Mouse (Mus musculus): ENCODE measurements at regions not wholly inside any gene's neighbourhood (a gene's known extent, or its start where the extent isn't known, plus 50 kb on each side); places are given as distances from the start of the nearest gene placed in this dataset.

DNA sequence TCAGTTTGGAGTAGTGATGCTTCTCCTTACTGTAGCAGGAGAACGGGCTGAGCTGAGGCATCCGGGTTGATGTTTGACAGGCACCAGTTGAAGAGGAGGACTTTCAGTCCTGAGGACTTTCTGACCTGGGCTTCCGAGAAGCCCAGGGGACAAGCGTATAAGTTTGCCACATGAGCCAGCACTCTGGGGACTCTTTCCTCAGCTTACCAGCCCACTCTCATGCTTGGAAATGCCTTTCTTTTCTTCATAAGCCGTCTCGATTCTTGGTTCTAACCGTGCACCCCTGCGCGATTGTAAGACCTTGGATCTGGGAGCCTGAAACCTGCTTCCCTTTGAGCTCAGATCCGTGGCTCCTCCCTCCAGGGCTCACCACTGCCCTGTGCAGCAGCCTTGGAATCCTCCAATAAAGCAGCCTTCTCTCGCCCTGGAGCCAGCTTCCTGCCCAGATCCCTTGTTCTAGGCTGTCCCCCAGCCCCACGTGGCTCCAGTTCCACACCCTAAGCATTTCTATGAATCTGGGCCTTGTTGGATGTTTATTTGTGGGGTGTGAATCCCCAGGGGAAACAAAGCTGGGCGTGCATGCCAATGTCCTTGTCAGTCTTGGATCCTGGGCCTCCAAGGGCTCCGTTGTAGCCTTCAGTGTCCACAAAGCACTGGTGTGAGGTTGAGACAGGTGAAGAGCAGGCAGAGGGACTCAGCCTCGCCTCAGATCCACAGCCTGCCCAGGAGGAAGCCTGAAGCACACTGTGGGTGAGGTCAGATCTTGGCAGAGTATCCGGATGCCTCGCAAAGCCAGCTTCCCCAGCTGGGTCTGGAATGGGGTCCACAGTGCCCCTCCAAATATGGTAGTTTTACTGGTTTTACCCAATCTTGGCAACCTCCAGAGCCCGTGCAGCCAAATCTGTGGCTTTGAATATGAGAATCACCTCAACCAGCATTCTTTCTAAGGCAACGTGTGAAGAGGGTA lies 163.7 kb downstream of the Ly86 start:
- DNase-seq (ENCODE audit: low spot score) (peak; percentile 28), ATAC-seq (peak; percentile 8; the same call in 1 of the 2 replicates)
- no peak overlapping the region for H3K4me2 ChIP-seq (ENCODE audit: low read length)
- no peaks in the 10 kb centered on the region for H3K9me3 ChIP-seq (replicated peaks; ENCODE audit: control insufficient read depth, low read length)
- H3K4me1 ChIP-seq (ENCODE audit: control insufficient read depth, insufficient read depth, low read length), result peaks cover 8% of the 10 kb centered on the region
- H3K4me3 ChIP-seq (ENCODE audit: low read depth, low read length), result no peak overlapping the region
- no peaks in the 10 kb centered on the region for H3K36me3 ChIP-seq (ENCODE audit: control insufficient read depth, insufficient read depth, low read length)
- H3K9ac ChIP-seq (ENCODE audit: low read length), result no peak overlapping the region
- WGBS, result 43% methylated on average over 19 of the region's 19 CpGs
- no peak overlapping the region for H3K27ac ChIP-seq (ENCODE audit: low read depth, low read length)
- H3K27me3 ChIP-seq (replicated peaks; ENCODE audit: control insufficient read depth, insufficient read depth, low read length), result no peaks in the 10 kb centered on the region

DNA sequence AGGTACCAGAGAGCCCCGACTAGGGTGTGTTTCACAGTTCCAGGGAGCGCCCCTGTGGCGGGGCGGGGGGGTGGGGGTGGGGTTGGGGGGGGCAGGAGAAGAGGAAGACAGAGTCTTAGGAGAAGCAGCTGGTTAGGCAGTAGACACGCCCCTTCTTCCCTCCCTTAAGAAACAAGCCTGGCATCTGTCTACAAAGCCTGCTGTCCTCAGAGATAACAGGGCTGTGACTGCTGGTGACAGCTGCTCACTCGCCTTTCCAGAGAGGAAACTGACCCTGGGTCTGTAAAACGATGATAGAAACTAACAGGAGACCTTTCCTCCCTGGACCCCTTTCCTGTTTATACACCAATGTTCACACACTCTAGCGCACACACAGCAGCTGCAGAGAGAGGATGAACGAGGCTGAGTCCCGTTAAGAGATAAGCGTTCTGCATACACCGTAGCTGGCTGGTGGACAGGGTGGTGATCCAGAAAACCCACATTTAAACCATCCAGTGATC lies 164.4 kb downstream of the Ly86 start:
- Histone ChIP-seq H3K4me2 (ENCODE audit: low read length) (no peak overlapping the region), H3K27me3 (replicated peaks; ENCODE audit: control insufficient read depth, insufficient read depth, low read length) (no peaks in the 10 kb centered on the region), H3K4me3 (ENCODE audit: low read depth, low read length) (no peak overlapping the region), H3K9me3 (replicated peaks; ENCODE audit: control insufficient read depth, low read length) (no peaks in the 10 kb centered on the region), H3K36me3 (ENCODE audit: control insufficient read depth, insufficient read depth, low read length) (no peaks in the 10 kb centered on the region), H3K9ac (ENCODE audit: low read length) (no peak overlapping the region), H3K4me1 (ENCODE audit: control insufficient read depth, insufficient read depth, low read length) (peaks cover 15% of the 10 kb centered on the region), H3K27ac (ENCODE audit: low read depth, low read length) (no peak overlapping the region)
- peak; percentile 41 for DNase-seq (ENCODE audit: low spot score)
- 38% methylated on average over 12 of the region's 12 CpGs for WGBS
- peak; percentile 29 for ATAC-seq

- 84% methylated on average over 6 of the region's 6 CpGs for WGBS
- H3K27me3 ChIP-seq (replicated peaks; ENCODE audit: control insufficient read depth, insufficient read depth, low read length), result no peaks in the 10 kb centered on the region
- DNase-seq (ENCODE audit: low spot score) (no peak), ATAC-seq (no peak)
- H3K4me2 ChIP-seq (ENCODE audit: low read length), result no peak overlapping the region
- H3K9me3 ChIP-seq (replicated peaks; ENCODE audit: control insufficient read depth, low read length), result no peaks in the 10 kb centered on the region
- no peak overlapping the region for H3K27ac ChIP-seq (ENCODE audit: low read depth, low read length)
- no peak overlapping the region for H3K9ac ChIP-seq (ENCODE audit: low read length)
- no peaks in the 10 kb centered on the region for H3K36me3 ChIP-seq (ENCODE audit: control insufficient read depth, insufficient read depth, low read length)
- H3K4me3 ChIP-seq (ENCODE audit: low read depth, low read length), result no peak overlapping the region
- H3K4me1 ChIP-seq (ENCODE audit: control insufficient read depth, insufficient read depth, low read length), result peaks cover 19% of the 10 kb centered on the region
Measured at GRCm38 (mm10) chr13:37510511-37510910, 165.5 kb downstream of the Ly86 start.

- Histone ChIP-seq H3K27me3 (replicated peaks; ENCODE audit: control insufficient read depth, insufficient read depth, low read length) (no peaks in the 10 kb centered on the region), H3K27ac (ENCODE audit: low read depth, low read length) (no peak overlapping the region), H3K9me3 (replicated peaks; ENCODE audit: control insufficient read depth, low read length) (no peaks in the 10 kb centered on the region), H3K36me3 (ENCODE audit: control insufficient read depth, insufficient read depth, low read length) (no peaks in the 10 kb centered on the region), H3K9ac (ENCODE audit: low read length) (no peak overlapping the region), H3K4me1 (ENCODE audit: control insufficient read depth, insufficient read depth, low read length) (peaks cover 19% of the 10 kb centered on the region), H3K4me3 (ENCODE audit: low read depth, low read length) (no peak overlapping the region), H3K4me2 (ENCODE audit: low read length) (no peak overlapping the region)
- ATAC-seq (no peak), DNase-seq (ENCODE audit: low spot score) (no peak)
- WGBS, result 86% methylated on average over 6 of the region's 6 CpGs
Measured at GRCm38 (mm10) chr13:37511006-37511405, 166.0 kb downstream of the Ly86 start.

- ATAC-seq (no peak), DNase-seq (ENCODE audit: low spot score) (no peak)
- H3K27me3 ChIP-seq (replicated peaks; ENCODE audit: control insufficient read depth, insufficient read depth, low read length), result no peaks in the 10 kb centered on the region
- H3K27ac ChIP-seq (ENCODE audit: low read depth, low read length), result no peak overlapping the region
- H3K9me3 ChIP-seq (replicated peaks; ENCODE audit: control insufficient read depth, low read length), result no peaks in the 10 kb centered on the region
- peaks cover 19% of the 10 kb centered on the region for H3K4me1 ChIP-seq (ENCODE audit: control insufficient read depth, insufficient read depth, low read length)
- WGBS, result 82% methylated on average over 4 of the region's 4 CpGs
- no peak overlapping the region for H3K9ac ChIP-seq (ENCODE audit: low read length)
- H3K4me3 ChIP-seq (ENCODE audit: low read depth, low read length), result no peak overlapping the region
- no peaks in the 10 kb centered on the region for H3K36me3 ChIP-seq (ENCODE audit: control insufficient read depth, insufficient read depth, low read length)
- no peak overlapping the region for H3K4me2 ChIP-seq (ENCODE audit: low read length)
Measured at GRCm38 (mm10) chr13:37511406-37511805, 166.4 kb downstream of the Ly86 start.

DNA sequence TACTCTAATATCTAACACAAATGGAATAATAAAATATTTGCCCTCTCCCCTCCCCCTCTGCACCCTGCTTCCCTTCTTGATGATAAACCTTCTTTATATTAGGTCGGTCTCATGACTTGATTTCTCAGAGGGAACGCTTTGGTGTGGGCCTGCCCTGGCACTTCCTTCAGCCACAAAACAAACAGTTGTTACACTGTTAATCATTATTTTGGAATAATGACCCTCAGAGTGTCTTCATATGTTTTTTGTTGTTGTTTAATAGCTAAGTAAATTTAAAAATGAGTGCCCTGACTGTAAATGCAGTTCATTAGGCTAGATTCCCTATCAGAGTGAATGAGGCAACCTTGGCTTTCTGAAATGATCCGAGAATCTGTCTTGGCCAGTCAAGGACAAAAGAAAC lies 167.8 kb downstream of the Ly86 start:
- H3K27ac ChIP-seq (ENCODE audit: low read depth, low read length), result no peak overlapping the region
- 73% methylated on average over 3 of the region's 3 CpGs for WGBS

GRCm38 (mm10) chr13:37513206-37513904 lies 168.3 kb downstream of the Ly86 start:
- no peak for DNase-seq (ENCODE audit: low spot score)
- H3K4me1 ChIP-seq (ENCODE audit: control insufficient read depth, insufficient read depth, low read length), result peaks cover 19% of the 10 kb centered on the region

More for the DNA sequence above, 167.8 kb downstream of the Ly86 start:
- DNase-seq (ENCODE audit: low spot score) (no peak), ATAC-seq (no peak)
- no peaks in the 10 kb centered on the region for H3K9me3 ChIP-seq (replicated peaks; ENCODE audit: control insufficient read depth, low read length)
- no peak overlapping the region for H3K4me2 ChIP-seq (ENCODE audit: low read length)
- H3K36me3 ChIP-seq (ENCODE audit: control insufficient read depth, insufficient read depth, low read length), result no peaks in the 10 kb centered on the region
- no peak overlapping the region for H3K9ac ChIP-seq (ENCODE audit: low read length)
- peaks cover 19% of the 10 kb centered on the region for H3K4me1 ChIP-seq (ENCODE audit: control insufficient read depth, insufficient read depth, low read length)
- H3K27me3 ChIP-seq (replicated peaks; ENCODE audit: control insufficient read depth, insufficient read depth, low read length), result no peaks in the 10 kb centered on the region
- H3K4me3 ChIP-seq (ENCODE audit: low read depth, low read length), result no peak overlapping the region

DNA sequence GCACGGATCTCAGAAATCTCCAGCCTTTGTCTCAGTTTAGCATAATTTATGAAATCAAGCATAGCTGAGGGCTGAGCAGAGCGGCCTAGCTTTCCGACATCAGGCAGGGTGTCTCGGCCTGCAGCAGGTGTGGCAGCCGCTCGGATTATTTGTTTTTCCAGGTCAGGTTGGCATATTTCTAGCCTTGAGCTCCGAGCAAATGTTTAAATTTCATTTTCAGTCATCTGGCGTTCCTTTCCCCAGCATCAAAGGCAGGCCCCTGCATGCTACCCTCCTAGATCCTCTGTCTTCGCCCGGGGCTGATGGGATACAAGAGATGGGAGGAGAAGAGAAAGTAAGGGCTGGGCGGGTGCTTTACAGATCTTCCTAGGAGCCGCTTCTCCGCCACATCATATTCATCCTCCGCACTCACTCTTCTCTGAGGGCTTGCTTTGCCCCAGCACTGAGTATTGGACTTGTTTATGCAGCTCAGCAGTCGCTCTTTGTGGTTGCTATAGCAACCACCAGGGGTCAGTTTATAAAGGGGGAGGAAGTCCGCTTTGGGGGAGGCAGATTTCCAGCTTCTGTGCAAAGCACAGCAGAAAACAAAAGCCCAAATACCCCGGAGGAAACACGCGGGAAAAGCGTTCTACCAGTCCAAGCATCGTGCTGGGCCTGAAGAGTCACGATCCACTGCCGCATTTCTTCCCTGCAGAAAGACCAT lies 169.0 kb downstream of the Ly86 start:
- DNase-seq (ENCODE audit: low spot score) (peak; percentile 89), ATAC-seq (peak; percentile 78)
- no peaks in the 10 kb centered on the region for H3K27me3 ChIP-seq (replicated peaks; ENCODE audit: control insufficient read depth, insufficient read depth, low read length)
- H3K4me1 ChIP-seq (ENCODE audit: control insufficient read depth, insufficient read depth, low read length), result peaks cover 14% of the 10 kb centered on the region
- H3K36me3 ChIP-seq (ENCODE audit: control insufficient read depth, insufficient read depth, low read length), result no peaks in the 10 kb centered on the region
- WGBS, result 4% methylated on average over 23 of the region's 23 CpGs
- peak overlapping the region; percentile 38 for H3K4me2 ChIP-seq (ENCODE audit: low read length)
- peak overlapping the region; percentile 68 for H3K27ac ChIP-seq (ENCODE audit: low read depth, low read length)
- no peak overlapping the region for H3K4me3 ChIP-seq (ENCODE audit: low read depth, low read length)
- H3K9ac ChIP-seq (ENCODE audit: low read length), result peak overlapping the region; percentile 43
- H3K9me3 ChIP-seq (replicated peaks; ENCODE audit: control insufficient read depth, low read length), result no peaks in the 10 kb centered on the region

More at GRCm38 (mm10) chr13:37513206-37513904, 168.3 kb downstream of the Ly86 start:
- H3K9ac ChIP-seq (ENCODE audit: low read length), result peak overlapping the region; percentile 43; the same call in 1 of the 2 replicates
- peak overlapping the region; percentile 68 for H3K27ac ChIP-seq (ENCODE audit: low read depth, low read length)
- H3K9me3 ChIP-seq (replicated peaks; ENCODE audit: control insufficient read depth, low read length), result no peaks in the 10 kb centered on the region
- H3K36me3 ChIP-seq (ENCODE audit: control insufficient read depth, insufficient read depth, low read length), result no peaks in the 10 kb centered on the region
- peak overlapping the region; percentile 38 for H3K4me2 ChIP-seq (ENCODE audit: low read length)
- no peak overlapping the region for H3K4me3 ChIP-seq (ENCODE audit: low read depth, low read length)
- WGBS, result 38% methylated on average over 2 of the region's 2 CpGs
- 0 out of 2 replicates have a peak, but pooled peaks have one; percentile 1 for ATAC-seq
- no peaks in the 10 kb centered on the region for H3K27me3 ChIP-seq (replicated peaks; ENCODE audit: control insufficient read depth, insufficient read depth, low read length)
